Mouse (Mus musculus) intestine, postnatal 0 days (tissue): Measurements from ENCODE around the gene Rnf222. TPM values are rescaled to one million over a fixed set of nuclear protein-coding genes. Genes with fewer than 3 reads are reported as not detected.

Experiments
- ATAC-seq: fragments of 200-750 bp; cut with Nextera tagmentation; 2 replicates; pipeline ENCODE4 v1.8.0; 2017; ENCODE audit warnings: mild to moderate bottlenecking, moderate TSS enrichment, moderate library complexity
- H3K27ac ChIP-seq: fragments of 300-500 bp; sonication (generic); 2 replicates; pipeline ENCODE4 v1.5.1; 2014; ENCODE audit warnings: mild to moderate bottlenecking, low read depth, low read length, moderate library complexity
- H3K27me3 ChIP-seq: fragments of 300-500 bp; sonication (generic); replicated peaks from 2 replicates; pipeline ENCODE4 v1.6.1; 2014; ENCODE audit warnings: low read length, mixed read lengths; ENCODE audit not compliant: control insufficient read depth, insufficient read depth
- H3K36me3 ChIP-seq: fragments of 300-500 bp; sonication (generic); 2 replicates; pipeline ENCODE4 v1.6.1; 2014; ENCODE audit warnings: mild to moderate bottlenecking, moderate library complexity; ENCODE audit not compliant: control insufficient read depth, insufficient read depth
- H3K4me1 ChIP-seq: fragments of 300-500 bp; sonication (generic); replicated peaks from 2 replicates; pipeline ENCODE4 v1.6.1; 2014; ENCODE audit warnings: antibody characterized with exemption, low read length, mixed read lengths; ENCODE audit not compliant: control insufficient read depth, insufficient read depth
- H3K4me2 ChIP-seq: fragments of 300-500 bp; sonication (generic); replicated peaks from 2 replicates; pipeline ENCODE4 v1.6.1; 2014; ENCODE audit warnings: low read depth, mild to moderate bottlenecking, moderate library complexity
- H3K4me3 ChIP-seq: fragments of 300-500 bp; sonication (generic); 2 replicates; pipeline ENCODE4 v1.5.1; 2014; ENCODE audit warnings: low read depth, low read length
- H3K9ac ChIP-seq: fragments of 300-500 bp; sonication (generic); 2 replicates; pipeline ENCODE4 v1.6.1; 2014; ENCODE audit warnings: mild to moderate bottlenecking, low read depth, low read length
- H3K9me3 ChIP-seq: fragments of 300-500 bp; sonication (generic); 2 replicates; pipeline ENCODE4 v1.6.1; 2016; ENCODE audit warnings: mixed run types; ENCODE audit not compliant: control insufficient read depth
- CTCF ChIP-seq: sonication (generic); IDR thresholded peaks from 2 replicates; pipeline ENCODE4 v1.5.1; 2016; ENCODE audit warnings: low read depth, mild to moderate bottlenecking, control low read depth, antibody characterized with exemption, moderate library complexity
- WGBS: fragments of 180-500 bp; shearing (Covaris S2); extraction: QIAGEN DNeasy Blood & Tissue Kit; methylation state at CpG from one replicate; pipeline ENCODE4 v1.1.7; 2014; 5-methylcytosine and 5-hydroxymethylcytosine counted together
- polyA plus RNA-seq: library from polyadenylated mRNA; unstranded; fragments of >200 nt; fragmentation: Nextera tagmentation; extraction: Ambion mirVana; gene quantifications from 2 replicates; pipeline ENCODE4 v1.2.1, GENCODE M21; 2015

Gene Rnf222
- polyA plus RNA-seq, 1 experiment from 2014 or later = 0.04 TPM

GRCm38 (mm10) chr11:68864544-68865189 is 23.7 kb upstream of the Rnf222 start:
- no peaks in the 10 kb centered on the region for H3K27me3 ChIP-seq
- H3K4me3 ChIP-seq = no peak overlapping the region
- H3K36me3 ChIP-seq = no peaks in the 10 kb centered on the region
- H3K9me3 ChIP-seq = no peaks in the 10 kb centered on the region
- TF ChIP-seq CTCF = no peak
- no peak overlapping the region for H3K9ac ChIP-seq
- H3K4me1 ChIP-seq = 0 out of 2 replicates have a peak, but pooled peaks cover 3% of the 10 kb centered on the region
- H3K4me2 ChIP-seq = no peak overlapping the region
- WGBS = 19% methylated on average over 9 of the region's 9 CpGs
- peak overlapping the region; percentile 15; the same call in 1 of the 2 replicates for H3K27ac ChIP-seq
- peak; percentile 81 for ATAC-seq

DNA sequence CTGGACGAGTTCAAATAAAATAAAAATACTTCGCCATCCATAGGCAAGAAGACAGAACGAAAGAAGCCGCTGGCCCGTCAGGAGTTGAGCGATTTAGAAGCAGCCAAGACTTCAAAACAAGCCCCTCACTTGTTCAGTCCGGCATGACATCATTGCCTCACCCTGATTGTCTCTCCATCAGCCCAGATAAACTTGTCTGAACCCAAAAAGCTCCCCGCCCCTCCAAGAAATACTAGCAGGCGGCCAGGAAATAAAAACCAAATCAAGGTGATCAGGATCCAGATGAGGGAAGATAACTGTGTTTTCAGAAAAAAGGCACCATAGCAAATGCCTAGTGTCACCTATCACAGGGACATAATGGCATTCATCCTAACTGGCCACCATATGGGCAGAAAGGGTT is 17.1 kb upstream of the Rnf222 start:
- Histone ChIP-seq H3K27ac (no peak overlapping the region), H3K36me3 (no peaks in the 10 kb centered on the region), H3K4me2 (no peak overlapping the region), H3K9ac (no peak overlapping the region), H3K4me3 (no peak overlapping the region), H3K27me3 (no peaks in the 10 kb centered on the region), H3K4me1 (no peaks in the 10 kb centered on the region), H3K9me3 (no peaks in the 10 kb centered on the region)
- WGBS = 88% methylated on average over 9 of the region's 9 CpGs
- no peak for ATAC-seq
- no peak for TF ChIP-seq CTCF

DNA sequence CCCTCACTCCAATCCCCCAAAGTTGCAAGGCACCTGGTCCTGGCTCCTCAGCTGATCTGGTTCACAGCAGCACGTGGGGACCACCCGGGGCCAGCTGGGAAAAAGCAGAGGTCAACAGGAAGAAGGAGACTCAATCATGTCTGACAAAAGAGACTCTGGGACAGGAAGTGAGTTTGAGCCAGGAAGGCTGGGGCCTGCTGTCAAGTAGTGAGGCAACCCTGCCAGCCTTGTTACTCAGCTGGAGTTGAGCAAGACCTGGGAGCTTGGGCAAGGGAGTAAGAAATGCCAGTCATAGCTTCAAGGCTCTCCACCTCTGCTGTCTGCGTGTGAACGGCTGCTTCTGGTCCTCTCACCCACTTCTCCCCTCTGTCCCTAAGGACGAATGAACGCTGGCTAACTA is 16.6 kb upstream of the Rnf222 start, which contains the start of gene Ndel1:
Gene Ndel1 (minus strand): TSS at position 111 of the 400 bp plus-strand sequence.
- Histone ChIP-seq H3K4me3 (no peak within 1 kb of the TSS), H3K9me3 (no peaks in the 10 kb centered on the region), H3K9ac (no peak within 1 kb of the TSS), H3K4me1 (no peaks in the 10 kb centered on the region), H3K27me3 (no peaks in the 10 kb centered on the region), H3K27ac (no peak within 1 kb of the TSS), H3K36me3 (no peaks in the 10 kb centered on the region), H3K4me2 (no peak within 1 kb of the TSS)
- 55% methylated on average over 6 of the region's 6 CpGs for WGBS
- no peak for TF ChIP-seq CTCF
- peak; percentile 28; the same call in 1 of the 2 replicates for ATAC-seq

DNA sequence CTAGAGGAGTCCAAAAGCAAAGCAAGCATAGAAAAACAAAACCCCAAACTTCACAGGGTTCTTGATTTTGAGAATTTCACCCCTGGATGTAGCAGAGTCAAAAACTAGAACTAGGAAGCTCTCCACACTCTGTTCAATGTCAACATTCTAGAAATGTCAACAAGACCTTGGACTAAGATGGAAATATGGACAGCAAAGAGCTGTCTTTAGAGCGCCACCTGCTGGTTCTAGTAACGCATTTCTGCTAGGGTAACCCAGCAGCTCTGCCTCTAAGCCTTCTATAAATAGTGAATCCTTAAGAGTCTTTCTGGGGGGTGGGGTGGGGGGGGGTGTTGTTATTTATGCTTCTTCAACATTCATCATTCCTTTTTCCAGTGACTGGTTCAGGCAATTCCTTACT is 13.5 kb upstream of the Rnf222 start:
- ATAC-seq = no peak
- 0% methylated on average over 2 of the region's 2 CpGs for WGBS
- no peaks in the 10 kb centered on the region for H3K36me3 ChIP-seq
- H3K4me1 ChIP-seq = no peaks in the 10 kb centered on the region
- H3K9me3 ChIP-seq = no peaks in the 10 kb centered on the region
- H3K27ac ChIP-seq = no peak overlapping the region
- no peak overlapping the region for H3K9ac ChIP-seq
- no peak overlapping the region for H3K4me3 ChIP-seq
- TF ChIP-seq CTCF = peak; percentile 87
- no peaks in the 10 kb centered on the region for H3K27me3 ChIP-seq
- no peak overlapping the region for H3K4me2 ChIP-seq

DNA sequence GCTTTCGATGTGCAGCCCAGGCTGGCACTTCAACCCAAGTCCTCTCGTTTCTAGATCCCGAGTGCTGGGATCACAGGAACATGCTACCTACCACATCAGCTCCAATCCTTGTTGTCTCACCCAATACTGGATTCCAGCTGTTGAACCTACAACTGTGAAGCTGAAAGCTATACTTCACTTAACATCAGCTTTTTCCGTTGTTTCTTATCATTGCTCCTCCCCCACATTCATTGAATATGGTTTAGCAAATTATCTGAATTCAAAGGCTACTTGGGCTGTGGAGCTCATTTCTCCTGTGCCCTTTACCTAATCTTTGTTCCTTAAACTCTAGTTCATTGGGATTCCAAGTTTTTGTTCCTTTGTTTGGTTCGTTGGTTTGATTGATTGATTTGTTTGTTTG is 9.5 kb upstream of the Rnf222 start:
- Histone ChIP-seq H3K27ac (no peak overlapping the region), H3K4me1 (0 out of 2 replicates have a peak, but pooled peaks cover 3% of the 10 kb centered on the region), H3K4me3 (no peak overlapping the region), H3K36me3 (no peaks in the 10 kb centered on the region), H3K27me3 (no peaks in the 10 kb centered on the region), H3K9ac (no peak overlapping the region), H3K9me3 (no peaks in the 10 kb centered on the region), H3K4me2 (no peak overlapping the region)
- ATAC-seq = no peak
- WGBS = 86% methylated on average over 5 of the region's 5 CpGs
- TF ChIP-seq CTCF = no peak

- WGBS = 12% methylated on average over 14 of the region's 14 CpGs
- 0 out of 2 replicates have a peak overlapping the region, but pooled peaks have one; percentile 12 for H3K9ac ChIP-seq
- TF ChIP-seq CTCF = no peak
- H3K9me3 ChIP-seq = no peaks in the 10 kb centered on the region
- H3K27me3 ChIP-seq = no peaks in the 10 kb centered on the region
- H3K4me3 ChIP-seq = peak overlapping the region; percentile 0; the same call in 1 of the 2 replicates
- H3K36me3 ChIP-seq = no peaks in the 10 kb centered on the region
- peak overlapping the region; percentile 52 for H3K4me2 ChIP-seq
- H3K27ac ChIP-seq = peak overlapping the region; percentile 50; the same call in 1 of the 2 replicates
- no peak for ATAC-seq
- 0 out of 2 replicates have a peak, but pooled peaks cover 3% of the 10 kb centered on the region for H3K4me1 ChIP-seq
These were observed 6.2 kb upstream of the Rnf222 start for GRCm38 (mm10) chr11:68882107-68882506.
